In genomic region chr3:147082255-147082943, GRCm38 (mm10) we compare ENCODE assay signal across 21 mouse cellular contexts.
A peak's percentile ranks its signal among the peaks of the same experiment; 100 is the strongest.
DNase-seq lines count a peak whose midpoint lies in the region; ATAC-seq lines count a peak whose summit lies in the region.
"Had no signal": no experiment of that assay in that cellular context is flagged by ENCODE, and none has a peak within 500 bp of the region (broad histone marks: within the 10 kb centered on the region; RNA-seq: fewer than 3 reads in every experiment).

No protein-coding gene starts in this region.

- ATAC-seq in forebrain, embryonic 16.5 days, result no peak
- peak; percentile 61 for ATAC-seq in midbrain, embryonic 12.5 days (ENCODE audit: low FRiP score, low read depth)
- no peak for ATAC-seq in midbrain, embryonic 15.5 days (replicated peaks)
- ATAC-seq in neural tube, embryonic 15.5 days (ENCODE audit: low FRiP score), result no peak
- ATAC-seq in frontal cortex, adult (ENCODE audit: low TSS enrichment), result no peak
- ATAC-seq: CD4-positive, CD25-positive, alpha-beta regulatory T cell, adult 4 months had no signal

- peak overlapping the region; percentile 74 for H3K27ac ChIP-seq in forebrain, embryonic 10.5 days
- H3K27ac ChIP-seq in forebrain, embryonic 16.5 days (ENCODE audit: low read length), result no peak overlapping the region
- H3K27ac ChIP-seq in midbrain, embryonic 12.5 days (replicated peaks), result peak overlapping the region; percentile 55
- H3K27ac ChIP-seq in midbrain, embryonic 15.5 days, result no peak overlapping the region
- peak overlapping the region; percentile 56; the same call in 1 of the 2 replicates for H3K27ac ChIP-seq in limb, embryonic 10.5 days
- H3K27ac ChIP-seq in neural tube, embryonic 15.5 days (replicated peaks), result peak overlapping the region; percentile 34
- H3K27ac ChIP-seq: embryonic facial prominence, embryonic 15.5 days; limb, embryonic 12.5 days; liver, embryonic 13.5 days; lung, embryonic 15.5 days; macrophage had no signal

- peaks cover 69% of the 10 kb centered on the region for H3K4me1 ChIP-seq in forebrain, embryonic 10.5 days
- peaks cover 21% of the 10 kb centered on the region for H3K4me1 ChIP-seq in forebrain, embryonic 16.5 days (replicated peaks; ENCODE audit: control insufficient read depth, insufficient read depth, low read length)
- H3K4me1 ChIP-seq in midbrain, embryonic 12.5 days, result peaks cover 38% of the 10 kb centered on the region
- peaks cover 34% of the 10 kb centered on the region for H3K4me1 ChIP-seq in midbrain, embryonic 15.5 days
- peaks cover 34% of the 10 kb centered on the region for H3K4me1 ChIP-seq in limb, embryonic 10.5 days
- H3K4me1 ChIP-seq in neural tube, embryonic 15.5 days, result peaks cover 23% of the 10 kb centered on the region
- H3K4me1 ChIP-seq: embryonic facial prominence, embryonic 15.5 days; liver, embryonic 13.5 days; lung, embryonic 15.5 days had no signal

- H3K4me2 ChIP-seq in forebrain, embryonic 16.5 days (ENCODE audit: low read length), result no peak overlapping the region
- H3K4me2 ChIP-seq in midbrain, embryonic 12.5 days (replicated peaks), result peak overlapping the region; percentile 35; the same call in 1 of the 2 replicates
- no peak overlapping the region for H3K4me2 ChIP-seq in midbrain, embryonic 15.5 days
- H3K4me2 ChIP-seq in neural tube, embryonic 15.5 days, result no peak overlapping the region
- H3K4me2 ChIP-seq: embryonic facial prominence, embryonic 15.5 days; liver, embryonic 13.5 days; lung, embryonic 15.5 days had no signal

- peak; percentile 42 for DNase-seq in forebrain, embryonic 10.5 days (ENCODE audit: extremely low spot score, low spot score)
- DNase-seq in limb, embryonic 10.5 days (ENCODE audit: low spot score), result no peak
- DNase-seq in ovary, postnatal 36 days (ENCODE audit: low spot score), result no peak
- DNase-seq: cerebellum, postnatal 36 days; heart, adult 18-20 months; kidney, adult 2 months; kidney, postnatal 25 days; liver, embryonic 13.5 days; right cerebral cortex, postnatal 25 days; thymus, postnatal 36 days had no signal

- WGBS in forebrain, embryonic 10.5 days, result 7% methylated on average over 7 of the region's 7 CpGs
- 10% methylated on average over 7 of the region's 7 CpGs for WGBS in forebrain, embryonic 16.5 days
- 9% methylated on average over 7 of the region's 7 CpGs for WGBS in midbrain, embryonic 12.5 days
- WGBS in midbrain, embryonic 15.5 days, result 13% methylated on average over 7 of the region's 7 CpGs
- 41% methylated on average over 7 of the region's 7 CpGs for WGBS in limb, embryonic 10.5 days
- 12% methylated on average over 7 of the region's 7 CpGs for WGBS in neural tube, embryonic 15.5 days

- no peak overlapping the region for H3K4me3 ChIP-seq in forebrain, embryonic 10.5 days
- no peak overlapping the region for H3K4me3 ChIP-seq in forebrain, embryonic 16.5 days (replicated peaks; ENCODE audit: low read length)
- no peak overlapping the region for H3K4me3 ChIP-seq in midbrain, embryonic 12.5 days
- H3K4me3 ChIP-seq in midbrain, embryonic 15.5 days, result no peak overlapping the region
- H3K4me3 ChIP-seq in limb, embryonic 10.5 days, result no peak overlapping the region
- H3K4me3 ChIP-seq in neural tube, embryonic 15.5 days (replicated peaks), result no peak overlapping the region
- H3K4me3 ChIP-seq: embryonic facial prominence, embryonic 15.5 days; limb, embryonic 12.5 days; liver, embryonic 13.5 days; lung, embryonic 15.5 days had no signal

- no peaks in the 10 kb centered on the region for H3K9me3 ChIP-seq in forebrain, embryonic 10.5 days
- no peaks in the 10 kb centered on the region for H3K9me3 ChIP-seq in forebrain, embryonic 16.5 days (ENCODE audit: control insufficient read depth, low read length)
- no peaks in the 10 kb centered on the region for H3K9me3 ChIP-seq in midbrain, embryonic 12.5 days
- H3K9me3 ChIP-seq in midbrain, embryonic 15.5 days, result no peaks in the 10 kb centered on the region
- no peaks in the 10 kb centered on the region for H3K9me3 ChIP-seq in limb, embryonic 10.5 days (replicated peaks)
- no peaks in the 10 kb centered on the region for H3K9me3 ChIP-seq in neural tube, embryonic 15.5 days (replicated peaks)
- H3K9me3 ChIP-seq: embryonic facial prominence, embryonic 15.5 days; limb, embryonic 12.5 days; liver, embryonic 13.5 days; lung, embryonic 15.5 days had no signal

- no peak overlapping the region for H3K9ac ChIP-seq in forebrain, embryonic 16.5 days (replicated peaks; ENCODE audit: low read depth, low read length)
- no peak overlapping the region for H3K9ac ChIP-seq in midbrain, embryonic 12.5 days (replicated peaks)
- no peak overlapping the region for H3K9ac ChIP-seq in midbrain, embryonic 15.5 days
- H3K9ac ChIP-seq in neural tube, embryonic 15.5 days (replicated peaks), result no peak overlapping the region
- H3K9ac ChIP-seq: embryonic facial prominence, embryonic 15.5 days; limb, embryonic 12.5 days; liver, embryonic 13.5 days; lung, embryonic 15.5 days had no signal

- peaks cover 12% of the 10 kb centered on the region; the same call in 1 of the 2 replicates for H3K27me3 ChIP-seq in forebrain, embryonic 10.5 days (ENCODE audit: poor library complexity, severe bottlenecking)
- H3K27me3 ChIP-seq in forebrain, embryonic 16.5 days (replicated peaks; ENCODE audit: control insufficient read depth, insufficient read depth, low read length), result no peaks in the 10 kb centered on the region; the same call in 1 of the 2 replicates
- H3K27me3 ChIP-seq in midbrain, embryonic 12.5 days, result peaks cover 9% of the 10 kb centered on the region; the same call in 1 of the 2 replicates
- no peaks in the 10 kb centered on the region for H3K27me3 ChIP-seq in midbrain, embryonic 15.5 days (replicated peaks)
- no peaks in the 10 kb centered on the region for H3K27me3 ChIP-seq in limb, embryonic 10.5 days (ENCODE audit: low read depth, poor library complexity, severe bottlenecking)
- no peaks in the 10 kb centered on the region for H3K27me3 ChIP-seq in neural tube, embryonic 15.5 days (replicated peaks)
- H3K27me3 ChIP-seq: embryonic facial prominence, embryonic 15.5 days; limb, embryonic 12.5 days; liver, embryonic 13.5 days; lung, embryonic 15.5 days had no signal

- H3K36me3 ChIP-seq in forebrain, embryonic 10.5 days (replicated peaks), result no peaks in the 10 kb centered on the region
- H3K36me3 ChIP-seq in forebrain, embryonic 16.5 days (ENCODE audit: control insufficient read depth, insufficient read depth), result no peaks in the 10 kb centered on the region
- H3K36me3 ChIP-seq in midbrain, embryonic 12.5 days, result no peaks in the 10 kb centered on the region
- H3K36me3 ChIP-seq in midbrain, embryonic 15.5 days (replicated peaks), result no peaks in the 10 kb centered on the region
- H3K36me3 ChIP-seq in limb, embryonic 10.5 days, result no peaks in the 10 kb centered on the region
- no peaks in the 10 kb centered on the region for H3K36me3 ChIP-seq in neural tube, embryonic 15.5 days
- H3K36me3 ChIP-seq: embryonic facial prominence, embryonic 15.5 days; G1E; limb, embryonic 12.5 days; liver, embryonic 13.5 days; lung, embryonic 15.5 days had no signal

Comparison
In these comparisons a context has a peak if more than half of its experiments do, and no peak if none do; other contexts are left out.
1. H3K27ac ChIP-seq: peak in forebrain, embryonic 10.5 days (single experiment), midbrain, embryonic 12.5 days (single experiment), limb, embryonic 10.5 days (single experiment) and neural tube, embryonic 15.5 days (single experiment); none in forebrain, embryonic 16.5 days (single experiment) and midbrain, embryonic 15.5 days (single experiment).